18 mouse cellular contexts compared by ENCODE assay signal in the genomic region with DNA sequence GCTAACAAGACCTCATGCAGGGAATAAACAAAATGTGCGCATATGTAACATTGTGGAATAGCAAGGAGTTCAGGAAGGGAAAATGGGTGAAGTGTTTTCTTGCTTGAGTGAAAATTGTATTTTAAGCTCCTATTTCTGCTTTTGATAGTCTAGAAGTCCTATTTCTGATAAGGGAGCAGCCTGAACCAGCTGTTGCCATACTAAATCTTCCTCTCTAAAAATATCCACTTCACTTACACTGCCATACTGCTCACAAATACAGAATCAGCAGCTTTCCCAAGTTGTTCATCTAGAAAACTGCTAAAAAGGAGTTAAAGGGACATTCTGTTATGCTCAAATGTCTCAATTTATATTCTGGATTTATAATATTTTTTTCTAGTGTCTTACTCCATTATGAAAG.
"Had no signal": no experiment of that assay in that cellular context is flagged by ENCODE, and none has a peak within 500 bp of the region (broad histone marks: within the 10 kb centered on the region; RNA-seq: fewer than 3 reads in every experiment).

No protein-coding gene starts in this region.

- H3K27ac ChIP-seq: kidney, embryonic 15.5 days; liver, embryonic 13.5 days; stomach, embryonic 15.5 days had no signal

- H3K4me3 ChIP-seq: kidney, embryonic 15.5 days; liver, embryonic 13.5 days; stomach, embryonic 15.5 days had no signal

- DNase-seq: kidney, adult 11 months; kidney, adult 8-10 months; kidney, postnatal 10 days; kidney, postnatal 36 days; layer of hippocampus, postnatal 36 days; liver, embryonic 13.5 days; lung, adult 2 months; lung, postnatal 14 days; lung, postnatal 4 days; midbrain, embryonic 14.5 days; right cerebral cortex, adult 18-20 months; right cerebral cortex, postnatal 14 days; right cerebral cortex, postnatal 4 days; spleen, adult 18-20 months; thymus, adult 18-20 months; thymus, postnatal 36 days had no signal
